Mouse (Mus musculus) MEL (cell line): ENCODE results near the gene Map2k1. TPM values are rescaled to one million over a fixed set of nuclear protein-coding genes. Genes with fewer than 3 reads are reported as not detected.
"Not testable (repeated sequence)": the region's sequence is repeated elsewhere in the genome, so short reads cannot be mapped to it uniquely, and the experiment has no call there.

Source experiments
- DNase-seq: peaks from one replicate; pipeline ENCODE4 v3.0.0; 2011; ENCODE audit warnings: low read depth, low spot score
- H3K27ac ChIP-seq: 2 replicates; pipeline ENCODE4 v1.5.1; 2012; ENCODE audit warnings: low read depth, mild to moderate bottlenecking, control low read depth, low read length, moderate library complexity; ENCODE audit not compliant: control insufficient read depth
- H3K27me3 ChIP-seq, 2 experiments: fragments of 150-350 bp in 1 of 2; sonication (generic) in 1 of 2; 2 replicates each; pipeline ENCODE4 v1.6.1; 2012; ENCODE audit warnings: low read length in 2 of 2, mild to moderate bottlenecking in 2 of 2, improper control_type of control experiment in 1 of 2, moderate library complexity in 1 of 2; ENCODE audit not compliant: insufficient read depth in 2 of 2, control insufficient read depth in 1 of 2
- H3K36me3 ChIP-seq, 2 experiments: 2 replicates each; pipeline ENCODE4 v1.6.1; 2012 to 2014; ENCODE audit warnings: low read length in 2 of 2, improper control_type of control experiment in 1 of 2, inconsistent platforms in 1 of 2, mild to moderate bottlenecking in 1 of 2; ENCODE audit not compliant: insufficient read depth in 2 of 2, control insufficient read depth in 1 of 2
- H3K4me1 ChIP-seq, 2 experiments: fragments of 150-350 bp in 1 of 2; sonication (generic) in 1 of 2; 2 replicates each; pipeline ENCODE4 v1.6.1; 2012; ENCODE audit warnings: low read length in 2 of 2, improper control_type of control experiment in 1 of 2, mild to moderate bottlenecking in 1 of 2; ENCODE audit not compliant: insufficient read depth in 2 of 2, control insufficient read depth in 1 of 2
- H3K4me3 ChIP-seq, 2 experiments: fragments of 150-350 bp in 1 of 2; sonication (generic) in 1 of 2; 2 replicates each; pipeline ENCODE4 v1.5.1; 2012; ENCODE audit warnings: low read depth in 2 of 2, low read length in 2 of 2, mild to moderate bottlenecking in 2 of 2, moderate library complexity in 2 of 2, control low read depth in 1 of 2, improper control_type of control experiment in 1 of 2; ENCODE audit not compliant: control insufficient read depth in 1 of 2, insufficient read depth in 1 of 2
- H3K79me2 ChIP-seq: 2 replicates; pipeline ENCODE4 v1.6.1; 2012; ENCODE audit warnings: mild to moderate bottlenecking, low read length, moderate library complexity; ENCODE audit not compliant: control insufficient read depth, poor library complexity, insufficient read depth
- H3K9ac ChIP-seq: 2 replicates; pipeline ENCODE4 v1.6.1; 2012; ENCODE audit warnings: low read depth, mild to moderate bottlenecking, control low read depth, low read length, moderate library complexity; ENCODE audit not compliant: control insufficient read depth, poor library complexity, severe bottlenecking
- H3K9me3 ChIP-seq: fragments of 150-350 bp; sonication (generic); replicated peaks from 2 replicates; pipeline ENCODE4 v1.6.1; 2012; ENCODE audit warnings: mild to moderate bottlenecking, low read length, improper control_type of control experiment, moderate library complexity; ENCODE audit not compliant: insufficient read depth
- CHD2 ChIP-seq: IDR thresholded peaks from 2 replicates; pipeline ENCODE4 v1.6.1; 2011; ENCODE audit warnings: low read length, improper control_type of control experiment
- CTCF ChIP-seq, 3 experiments: IDR thresholded peaks in 2 of 3; conservative IDR thresholded peaks in 1 of 3; 2 replicates each; pipeline ENCODE4 v1.5.1; 2011 to 2012; ENCODE audit warnings: low read length in 3 of 3, low read depth in 2 of 3, mild to moderate bottlenecking in 2 of 3, improper control_type of control experiment in 1 of 3, inconsistent platforms in 1 of 3, mixed read lengths in 1 of 3, moderate library complexity in 1 of 3; ENCODE audit not compliant: control insufficient read depth in 1 of 3, insufficient read depth in 1 of 3, poor library complexity in 1 of 3, severe bottlenecking in 1 of 3
- ELF1 ChIP-seq: IDR thresholded peaks from 2 replicates; pipeline ENCODE4 v1.6.1; 2014; ENCODE audit warnings: low read depth, mild to moderate bottlenecking, inconsistent platforms, low read length, improper control_type of control experiment, moderate library complexity
- EP300 ChIP-seq, 2 experiments: IDR thresholded peaks; 2 replicates each; pipeline ENCODE4 v1.6.1; 2011; ENCODE audit warnings: improper control_type of control experiment in 2 of 2, low read length in 2 of 2, low read depth in 1 of 2, mild to moderate bottlenecking in 1 of 2
- ETS1 ChIP-seq: IDR thresholded peaks from 2 replicates; pipeline ENCODE4 v1.6.1; 2012; ENCODE audit warnings: low read depth, mild to moderate bottlenecking, inconsistent platforms, low read length, improper control_type of control experiment, moderate library complexity
- HCFC1 ChIP-seq: IDR thresholded peaks from 2 replicates; pipeline ENCODE4 v1.6.1; 2012; ENCODE audit warnings: low read depth, mild to moderate bottlenecking, inconsistent platforms, low read length, improper control_type of control experiment, moderate library complexity
- MAX ChIP-seq: IDR thresholded peaks from 2 replicates; pipeline ENCODE4 v1.6.1; 2011; ENCODE audit warnings: low read length, improper control_type of control experiment
- MXI1 ChIP-seq: IDR thresholded peaks from 2 replicates; pipeline ENCODE4 v1.6.1; 2011; ENCODE audit warnings: mild to moderate bottlenecking, low read depth, low read length, improper control_type of control experiment
- MYC ChIP-seq: IDR thresholded peaks from 2 replicates; pipeline ENCODE4 v1.6.1; 2011; ENCODE audit warnings: low read depth, mild to moderate bottlenecking, low read length, improper control_type of control experiment, moderate library complexity
- POLR2A ChIP-seq, 2 experiments: IDR thresholded peaks; 2 replicates each; pipeline ENCODE4 v1.6.1; 2011 to 2012; ENCODE audit warnings: low read length in 2 of 2, mild to moderate bottlenecking in 2 of 2, control low read depth in 1 of 2, improper control_type of control experiment in 1 of 2, low read depth in 1 of 2, moderate library complexity in 1 of 2; ENCODE audit not compliant: control insufficient read depth in 1 of 2, insufficient read depth in 1 of 2, poor library complexity in 1 of 2
- POLR2AphosphoS2 ChIP-seq: IDR thresholded peaks from 2 replicates; pipeline ENCODE4 v1.6.1; 2011; ENCODE audit warnings: low read length, improper control_type of control experiment
- POLR2AphosphoS5 ChIP-seq: IDR thresholded peaks from 2 replicates; pipeline ENCODE4 v1.6.1; 2012; ENCODE audit warnings: low read depth, borderline replicate concordance, mild to moderate bottlenecking, inconsistent platforms, low read length, moderate library complexity, mixed read lengths
- SMC3 ChIP-seq: IDR thresholded peaks from 2 replicates; pipeline ENCODE4 v1.6.1; 2011; ENCODE audit warnings: low read depth, low read length, improper control_type of control experiment
- TAL1 ChIP-seq: IDR thresholded peaks from 2 replicates; pipeline ENCODE4 v1.6.1; 2012; ENCODE audit warnings: mild to moderate bottlenecking, inconsistent platforms, low read length, moderate library complexity, mixed read lengths
- TBP ChIP-seq: IDR thresholded peaks from 2 replicates; pipeline ENCODE4 v1.8.0; 2011; ENCODE audit warnings: low read depth, low read length, improper control_type of control experiment
- TCF12 ChIP-seq: IDR thresholded peaks from 2 replicates; pipeline ENCODE4 v1.6.1; 2014; ENCODE audit warnings: low read depth, mild to moderate bottlenecking, inconsistent platforms, low read length, improper control_type of control experiment, moderate library complexity
- USF1 ChIP-seq: IDR thresholded peaks from 2 replicates; pipeline ENCODE4 v1.6.1; 2014; ENCODE audit warnings: low read depth, mild to moderate bottlenecking, inconsistent platforms, low read length, improper control_type of control experiment, moderate library complexity
- USF2 ChIP-seq, 2 experiments: IDR thresholded peaks; 2 replicates each; pipeline ENCODE4 v1.6.1; 2011 to 2012; ENCODE audit warnings: improper control_type of control experiment in 2 of 2, low read length in 2 of 2, borderline replicate concordance in 1 of 2, inconsistent platforms in 1 of 2, low read depth in 1 of 2, mild to moderate bottlenecking in 1 of 2; ENCODE audit not compliant: insufficient read depth in 1 of 2
- ZMIZ1 ChIP-seq: IDR thresholded peaks from 2 replicates; pipeline ENCODE4 v1.6.1; 2012; ENCODE audit warnings: low read depth, mild to moderate bottlenecking, inconsistent platforms, low read length, improper control_type of control experiment, moderate library complexity
- ZNF384 ChIP-seq: IDR thresholded peaks from 2 replicates; pipeline ENCODE4 v1.6.1; 2012; ENCODE audit warnings: low read depth, mild to moderate bottlenecking, inconsistent platforms, low read length, improper control_type of control experiment
- polyA plus RNA-seq, 2 experiments: library from polyadenylated mRNA; stranded (reverse) in 1 of 2; unstranded in 1 of 2; fragments of >175 nt in 1 of 2; fragments of >200 nt in 1 of 2; gene quantifications; 2 replicates each; pipeline versions ENCODE4 v1.2.1 to v1.2.4; 2012; ENCODE audit warnings: low replicate concordance in 2 of 2, low read depth in 1 of 2; ENCODE audit not compliant: insufficient read length in 2 of 2, insufficient read depth in 1 of 2, missing spikeins in 1 of 2
- total RNA-seq: library from RNA; depleted of rRNA; stranded (reverse); fragments of 300-350 nt; gene quantifications from 2 replicates; pipeline ENCODE4 v1.2.3, GENCODE M21; 2012

Gene Map2k1
- total and polyA plus RNA-seq, 3 experiments = 29.2 to 48.0 TPM; not detected in 1

GRCm38 (mm10) chr9:64183295-64183694 is 70.1 kb downstream of the Map2k1 start:
- H3K27ac ChIP-seq, H3K9me3 ChIP-seq, H3K4me3 ChIP-seq, H3K36me3 ChIP-seq, H3K9ac ChIP-seq, H3K4me1 ChIP-seq, H3K27me3 ChIP-seq, H3K79me2 ChIP-seq: not testable (repeated sequence)
- DNase-seq = peak; percentile 70
- TF ChIP-seq MXI1 (peak; percentile 38; the same call in 1 of the 2 replicates), MAX (peak; percentile 56), ZNF384 (peak; percentile 53), ETS1 (peak; percentile 19; the same call in 1 of the 2 replicates), EP300 (IDR thresholded peaks at IDR 0.05; ENCODE audit: low read depth in 1 of 2, low read length in 2 of 2) (peak; percentile 19 to 32; a peak in 3 of 4 replicates), TAL1 (peak; percentile 63), TCF12 (0 out of 2 replicates have a peak, but pooled peaks have one; percentile 19), MYC (peak; percentile 81; the same call in 1 of the 2 replicates)

GRCm38 (mm10) chr9:64178974-64179646 is 74.3 kb downstream of the Map2k1 start, which contains the start of gene Snapc5:
Gene Snapc5 (plus strand): TSS chr9:64179274.
- peaks cover 0 to 3% of the 10 kb centered on the region in 2 experiments; a peak in 1 of 4 replicates for H3K4me1 ChIP-seq
- TF ChIP-seq EP300 (IDR thresholded peaks at IDR 0.05; ENCODE audit: low read depth in 1 of 2, low read length in 2 of 2) (0 out of 4 replicates have a peak, but pooled peaks of 1 of the 2 experiments have one; percentile 11), ELF1 (peak; percentile 71), SMC3 (no peak), POLR2AphosphoS2 (peak; percentile 100), HCFC1 (peak; percentile 83), POLR2AphosphoS5 (peak; percentile 41; the same call in 1 of the 2 replicates), USF2 (IDR thresholded peaks at IDR 0.05; ENCODE audit: borderline replicate concordance in 1 of 2, insufficient read depth in 1 of 2, low read depth in 1 of 2, low read length in 2 of 2) (no peak), ZMIZ1 (peak; percentile 68), USF1 (no peak), CTCF (IDR thresholded peaks at IDR 0.05 in 2 of 3, conservative IDR thresholded peaks at IDR 0.05 in 1 of 3; ENCODE audit: control insufficient read depth in 1 of 3, insufficient read depth in 1 of 3, low read depth in 2 of 3, low read length in 3 of 3, poor library complexity in 1 of 3, severe bottlenecking in 1 of 3) (peak; percentile 10 to 25 (median 11); a peak in 3 of 6 replicates), CHD2 (peak; percentile 54; the same call in 1 of the 2 replicates), TBP (0 out of 2 replicates have a peak, but pooled peaks have one; percentile 13), POLR2A (IDR thresholded peaks at IDR 0.05; ENCODE audit: control insufficient read depth in 1 of 2, insufficient read depth in 1 of 2, low read depth in 1 of 2, low read length in 2 of 2, poor library complexity in 1 of 2) (peak in 1 of 2 experiments; percentile 91)
- TF ChIP-seq, all 39 proteins: peak for 10
- H3K79me2 ChIP-seq = peaks cover 26% of the 10 kb centered on the region
- peak within 1 kb of the TSS; percentile 50 to 62 for H3K4me3 ChIP-seq
- DNase-seq = peak; percentile 94
- peak within 1 kb of the TSS; percentile 42 for H3K27ac ChIP-seq
- peak within 1 kb of the TSS; percentile 84 for H3K9ac ChIP-seq
- no peaks in the 10 kb centered on the region for H3K9me3 ChIP-seq
- peaks cover 32 to 35% of the 10 kb centered on the region in 2 experiments for H3K36me3 ChIP-seq
- no peaks in the 10 kb centered on the region for H3K27me3 ChIP-seq
